Mouse (Mus musculus) liver, adult 2 months (tissue): ENCODE measurements around the gene Ezr.
A peak's percentile ranks its signal among the peaks of the same experiment; 100 is the strongest.

Experiments
- CTCF ChIP-seq: fragments of 200-500 bp; IDR thresholded peaks from 2 replicates; pipeline ENCODE4 v1.5.1; 2011; ENCODE audit warnings: low read depth, low read length, control low read depth
- POLR2A ChIP-seq: fragments of 200-500 bp; IDR thresholded peaks from 2 replicates; pipeline ENCODE4 v1.6.1; 2011; ENCODE audit warnings: low read length, control low read depth; ENCODE audit not compliant: insufficient read depth; ENCODE audit errors: extremely low read depth

DNA sequence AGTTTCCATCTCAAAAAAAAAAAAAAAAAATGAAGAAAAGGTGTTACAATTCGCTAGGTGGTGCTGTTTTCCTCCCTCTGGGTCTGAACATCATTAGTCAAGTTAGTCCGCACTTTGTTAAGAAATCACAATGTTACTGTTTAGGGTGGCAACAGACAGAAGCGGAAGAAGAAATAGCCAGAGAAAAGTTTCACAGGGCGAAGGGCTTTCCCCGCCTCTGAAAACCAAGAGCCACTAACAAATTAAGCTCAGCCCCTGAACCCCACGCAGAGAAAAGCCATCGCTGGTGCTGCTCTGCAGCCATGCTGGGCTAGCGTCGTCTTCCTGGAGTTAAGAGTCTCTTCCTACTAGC lies 4.3 kb downstream of the Ezr start:
- TF ChIP-seq POLR2A: no peak
- TF ChIP-seq CTCF: peak; percentile 34; the same call in 1 of the 2 replicates
